Comparison of ENCODE assay signal across 15 mouse cellular contexts in genomic region chr4:128427261-128428030, GRCm38 (mm10).
DNase-seq lines count a peak whose midpoint lies in the region; ATAC-seq lines count a peak whose summit lies in the region.
"Had no signal": no experiment of that assay in that cellular context is flagged by ENCODE, and none has a peak within 500 bp of the region (broad histone marks: within the 10 kb centered on the region; RNA-seq: fewer than 3 reads in every experiment).

No protein-coding gene starts in this region.

- WGBS in neural tube, embryonic 14.5 days: 80% methylated on average over 14 of the region's 14 CpGs

- H3K27ac ChIP-seq in neural tube, embryonic 14.5 days (ENCODE audit: low read depth, low read length): peak overlapping the region; percentile 64; the same call in 1 of the 2 replicates
- H3K27ac ChIP-seq: embryonic facial prominence, embryonic 12.5 days; heart, embryonic 10.5 days had no signal

- H3K4me1 ChIP-seq in neural tube, embryonic 14.5 days (ENCODE audit: control insufficient read depth, insufficient read depth, low read length): peaks cover 14% of the 10 kb centered on the region
- H3K4me1 ChIP-seq: embryonic facial prominence, embryonic 12.5 days had no signal

- ATAC-seq in neural tube, embryonic 14.5 days (ENCODE audit: low read depth): no peak
- ATAC-seq in CD4-positive, CD25-positive, alpha-beta regulatory T cell, adult 4 months: no peak

- DNase-seq in neural tube, embryonic 10.5 days (ENCODE audit: extremely low spot score, low spot score): no peak
- DNase-seq in cerebellum, postnatal 36 days: peak; percentile 54 to 57
- peak; percentile 79 to 90 for DNase-seq in kidney, postnatal 25 days
- DNase-seq in lung, postnatal 4 days: peak; percentile 39 to 71
- DNase-seq in adrenal gland, postnatal 4 days (ENCODE audit: low spot score in 2 of 2): no peak
- DNase-seq: layer of hippocampus, postnatal 36 days; liver; right cerebral cortex, postnatal 14 days had no signal

- no peaks in the 10 kb centered on the region for H3K27me3 ChIP-seq in neural tube, embryonic 14.5 days (ENCODE audit: control insufficient read depth, insufficient read depth, low read length)
- H3K27me3 ChIP-seq: embryonic facial prominence, embryonic 12.5 days; hindbrain, embryonic 12.5 days; neural tube, embryonic 13.5 days had no signal

- H3K9me3 ChIP-seq in neural tube, embryonic 14.5 days (ENCODE audit: control insufficient read depth, low read length): no peaks in the 10 kb centered on the region
- H3K9me3 ChIP-seq: embryonic facial prominence, embryonic 12.5 days; heart, embryonic 10.5 days; hindbrain, embryonic 12.5 days; midbrain, embryonic 10.5 days; neural tube, embryonic 13.5 days had no signal

- H3K4me3 ChIP-seq in neural tube, embryonic 14.5 days (ENCODE audit: low read depth, low read length): no peak overlapping the region
- H3K4me3 ChIP-seq: embryonic facial prominence, embryonic 12.5 days; heart, embryonic 10.5 days; hindbrain, embryonic 12.5 days; midbrain, embryonic 10.5 days; neural tube, embryonic 13.5 days had no signal

- no peak overlapping the region for H3K4me2 ChIP-seq in neural tube, embryonic 14.5 days (ENCODE audit: low read depth, low read length)
- H3K4me2 ChIP-seq: embryonic facial prominence, embryonic 12.5 days; hindbrain, embryonic 12.5 days had no signal

- no peaks in the 10 kb centered on the region for H3K36me3 ChIP-seq in neural tube, embryonic 14.5 days (ENCODE audit: control insufficient read depth, insufficient read depth, low read length)
- H3K36me3 ChIP-seq: embryonic facial prominence, embryonic 12.5 days; heart, embryonic 10.5 days; hindbrain, embryonic 12.5 days; midbrain, embryonic 10.5 days had no signal

- no peak overlapping the region for H3K9ac ChIP-seq in neural tube, embryonic 14.5 days (replicated peaks; ENCODE audit: low read depth, low read length)
- H3K9ac ChIP-seq: embryonic facial prominence, embryonic 12.5 days; hindbrain, embryonic 12.5 days; neural tube, embryonic 13.5 days had no signal

Comparison
In these comparisons a context has a peak if more than half of its experiments do, and no peak if none do; other contexts are left out.
1. DNase-seq: peak in cerebellum, postnatal 36 days (2 of 2), kidney, postnatal 25 days (2 of 2) and lung, postnatal 4 days (2 of 2); none in neural tube, embryonic 10.5 days (single experiment) and adrenal gland, postnatal 4 days (0 of 2).